11 mouse cellular contexts compared by ENCODE assay signal in genomic region chr6:33763970-33764369, GRCm38 (mm10).
DNase-seq lines count a peak whose midpoint lies in the region; ATAC-seq lines count a peak whose summit lies in the region.
"Had no signal": no experiment of that assay in that cellular context is flagged by ENCODE, and none has a peak within 500 bp of the region (broad histone marks: within the 10 kb centered on the region; RNA-seq: fewer than 3 reads in every experiment).

No protein-coding gene starts in this region.

- 40% methylated on average over 3 of the region's 3 CpGs for WGBS in forebrain, embryonic 15.5 days
- 74% methylated on average over 3 of the region's 3 CpGs for WGBS in forebrain, embryonic 10.5 days
- 53% methylated on average over 3 of the region's 3 CpGs for WGBS in kidney, embryonic 16.5 days
- 48% methylated on average over 3 of the region's 3 CpGs for WGBS in neural tube, embryonic 14.5 days
- WGBS in midbrain, embryonic 15.5 days, result 31% methylated on average over 3 of the region's 3 CpGs

- no peak for DNase-seq in forebrain, embryonic 10.5 days (ENCODE audit: extremely low spot score, low spot score)
- DNase-seq in kidney, postnatal 14 days, result no peak
- no peak for DNase-seq in neural tube, embryonic 10.5 days (ENCODE audit: extremely low spot score, low spot score)
- DNase-seq: lung, adult 18-20 months had no signal

- H3K4me3 ChIP-seq in forebrain, embryonic 15.5 days, result no peak overlapping the region
- H3K4me3 ChIP-seq in forebrain, embryonic 10.5 days, result no peak overlapping the region
- no peak overlapping the region for H3K4me3 ChIP-seq in kidney, embryonic 16.5 days (ENCODE audit: low read length)
- no peak overlapping the region for H3K4me3 ChIP-seq in neural tube, embryonic 14.5 days (ENCODE audit: low read depth, low read length)
- H3K4me3 ChIP-seq in midbrain, embryonic 15.5 days, result no peak overlapping the region
- H3K4me3 ChIP-seq: heart, adult 2 months had no signal

- no peak for ATAC-seq in forebrain, embryonic 15.5 days (replicated peaks)
- peak; percentile 61; the same call in 1 of the 2 replicates for ATAC-seq in kidney, embryonic 16.5 days (ENCODE audit: low FRiP score, low TSS enrichment)
- no peak for ATAC-seq in neural tube, embryonic 14.5 days (ENCODE audit: low read depth)
- no peak for ATAC-seq in midbrain, embryonic 15.5 days (replicated peaks)
- ATAC-seq in erythroblast, adult 5-6 weeks (replicated peaks; ENCODE audit: low FRiP score, poor library complexity, severe bottlenecking), result no peak
- ATAC-seq: intestine, postnatal 0 days had no signal

- 0 out of 2 replicates have a peak overlapping the region, but pooled peaks have one; percentile 9 for H3K27ac ChIP-seq in forebrain, embryonic 15.5 days (replicated peaks)
- no peak overlapping the region for H3K27ac ChIP-seq in forebrain, embryonic 10.5 days
- H3K27ac ChIP-seq in kidney, embryonic 16.5 days (ENCODE audit: low read length), result no peak overlapping the region
- H3K27ac ChIP-seq in neural tube, embryonic 14.5 days (ENCODE audit: low read depth, low read length), result 0 out of 2 replicates have a peak overlapping the region, but pooled peaks have one; percentile 4
- 0 out of 2 replicates have a peak overlapping the region, but pooled peaks have one; percentile 21 for H3K27ac ChIP-seq in midbrain, embryonic 15.5 days
- H3K27ac ChIP-seq: heart, adult 2 months had no signal

- no peak overlapping the region for H3K4me2 ChIP-seq in forebrain, embryonic 15.5 days (replicated peaks)
- H3K4me2 ChIP-seq in kidney, embryonic 16.5 days (replicated peaks; ENCODE audit: low read depth, low read length), result no peak overlapping the region
- H3K4me2 ChIP-seq in neural tube, embryonic 14.5 days (ENCODE audit: low read depth, low read length), result no peak overlapping the region
- no peak overlapping the region for H3K4me2 ChIP-seq in midbrain, embryonic 15.5 days

- no peaks in the 10 kb centered on the region for H3K27me3 ChIP-seq in forebrain, embryonic 15.5 days
- no peaks in the 10 kb centered on the region for H3K27me3 ChIP-seq in forebrain, embryonic 10.5 days (ENCODE audit: poor library complexity, severe bottlenecking)
- H3K27me3 ChIP-seq in kidney, embryonic 16.5 days (ENCODE audit: insufficient read depth, low read length), result no peaks in the 10 kb centered on the region
- no peaks in the 10 kb centered on the region for H3K27me3 ChIP-seq in neural tube, embryonic 14.5 days (ENCODE audit: control insufficient read depth, insufficient read depth, low read length)
- H3K27me3 ChIP-seq in midbrain, embryonic 15.5 days (replicated peaks), result no peaks in the 10 kb centered on the region

- no peaks in the 10 kb centered on the region; the same call in 1 of the 2 replicates for H3K4me1 ChIP-seq in forebrain, embryonic 15.5 days
- H3K4me1 ChIP-seq in forebrain, embryonic 10.5 days, result no peaks in the 10 kb centered on the region
- no peaks in the 10 kb centered on the region for H3K4me1 ChIP-seq in kidney, embryonic 16.5 days (ENCODE audit: insufficient read depth, low read length)
- no peaks in the 10 kb centered on the region for H3K4me1 ChIP-seq in neural tube, embryonic 14.5 days (ENCODE audit: control insufficient read depth, insufficient read depth, low read length)
- H3K4me1 ChIP-seq in midbrain, embryonic 15.5 days, result 0 out of 2 replicates have a peak, but pooled peaks cover 5% of the 10 kb centered on the region

- H3K9me3 ChIP-seq in forebrain, embryonic 15.5 days, result no peaks in the 10 kb centered on the region
- no peaks in the 10 kb centered on the region for H3K9me3 ChIP-seq in forebrain, embryonic 10.5 days
- H3K9me3 ChIP-seq in kidney, embryonic 16.5 days (ENCODE audit: low read length), result no peaks in the 10 kb centered on the region
- no peaks in the 10 kb centered on the region for H3K9me3 ChIP-seq in neural tube, embryonic 14.5 days (ENCODE audit: control insufficient read depth, low read length)
- no peaks in the 10 kb centered on the region for H3K9me3 ChIP-seq in midbrain, embryonic 15.5 days

- no peaks in the 10 kb centered on the region for H3K36me3 ChIP-seq in forebrain, embryonic 15.5 days
- no peaks in the 10 kb centered on the region for H3K36me3 ChIP-seq in forebrain, embryonic 10.5 days (replicated peaks)
- H3K36me3 ChIP-seq in kidney, embryonic 16.5 days (ENCODE audit: insufficient read depth, low read length), result no peaks in the 10 kb centered on the region
- no peaks in the 10 kb centered on the region for H3K36me3 ChIP-seq in neural tube, embryonic 14.5 days (ENCODE audit: control insufficient read depth, insufficient read depth, low read length)
- H3K36me3 ChIP-seq in midbrain, embryonic 15.5 days (replicated peaks), result no peaks in the 10 kb centered on the region

- no peak overlapping the region for H3K9ac ChIP-seq in forebrain, embryonic 15.5 days (replicated peaks)
- no peak overlapping the region for H3K9ac ChIP-seq in kidney, embryonic 16.5 days (replicated peaks; ENCODE audit: low read length)
- H3K9ac ChIP-seq in neural tube, embryonic 14.5 days (replicated peaks; ENCODE audit: low read depth, low read length), result no peak overlapping the region
- H3K9ac ChIP-seq in midbrain, embryonic 15.5 days, result no peak overlapping the region

Comparison
In these comparisons a context has a peak if more than half of its experiments do, and no peak if none do; other contexts are left out.
1. H3K27ac ChIP-seq: peak in forebrain, embryonic 15.5 days (single experiment), neural tube, embryonic 14.5 days (single experiment) and midbrain, embryonic 15.5 days (single experiment); none in forebrain, embryonic 10.5 days (single experiment) and kidney, embryonic 16.5 days (single experiment).